Mouse (Mus musculus): ENCODE data around the gene Gm7534. TPM values are rescaled to one million over a fixed set of nuclear protein-coding genes. Genes with fewer than 3 reads are reported as not detected.

Gene Gm7534
- not detected in 2 replicates for polyA plus RNA-seq (2015; fragmentation: Nextera tagmentation; extraction: Ambion mirVana)

DNA sequence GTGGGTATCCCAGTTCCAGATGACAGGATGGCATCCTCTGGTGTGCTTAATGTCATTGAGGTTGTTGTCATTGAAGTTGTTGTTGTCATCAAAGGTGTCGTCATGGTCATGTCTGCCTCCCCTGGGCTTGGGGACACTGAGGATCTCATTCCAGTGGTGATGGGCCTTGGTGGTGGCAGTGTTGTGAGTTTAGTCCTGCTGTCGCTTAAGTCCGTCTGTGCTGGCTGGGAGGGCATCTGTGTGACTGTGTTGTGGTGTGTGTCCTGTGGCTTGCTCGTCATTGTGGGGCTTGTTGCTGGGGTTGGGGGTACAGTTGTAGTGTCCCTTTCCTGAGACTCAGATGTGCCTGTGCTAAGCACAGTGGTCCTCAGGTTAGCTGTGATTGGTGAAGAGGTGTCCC lies at the start of gene Gm7534:
Gm7534 (minus strand) TSS at position 101 of the 400 bp plus-strand sequence.
- H3K9ac ChIP-seq (ENCODE audit: low read length), result no peak within 1 kb of the TSS
- 89% methylated on average over 4 of the region's 4 CpGs for WGBS
- H3K4me2 ChIP-seq (ENCODE audit: low read depth, low read length), result no peak within 1 kb of the TSS
- no peak within 1 kb of the TSS for H3K4me3 ChIP-seq (replicated peaks; ENCODE audit: low read length)
- no peaks in the 10 kb centered on the region for H3K36me3 ChIP-seq (ENCODE audit: control insufficient read depth, insufficient read depth, low read length)
- H3K27me3 ChIP-seq (ENCODE audit: control insufficient read depth, insufficient read depth, low read length), result no peaks in the 10 kb centered on the region
- no peaks in the 10 kb centered on the region for H3K9me3 ChIP-seq (replicated peaks; ENCODE audit: control insufficient read depth, low read length)
- no peak for ATAC-seq (ENCODE audit: insufficient read depth, low FRiP score)
- H3K4me1 ChIP-seq (ENCODE audit: control insufficient read depth, insufficient read depth, low read length), result no peaks in the 10 kb centered on the region
- H3K27ac ChIP-seq (ENCODE audit: low read length), result no peak within 1 kb of the TSS

DNA sequence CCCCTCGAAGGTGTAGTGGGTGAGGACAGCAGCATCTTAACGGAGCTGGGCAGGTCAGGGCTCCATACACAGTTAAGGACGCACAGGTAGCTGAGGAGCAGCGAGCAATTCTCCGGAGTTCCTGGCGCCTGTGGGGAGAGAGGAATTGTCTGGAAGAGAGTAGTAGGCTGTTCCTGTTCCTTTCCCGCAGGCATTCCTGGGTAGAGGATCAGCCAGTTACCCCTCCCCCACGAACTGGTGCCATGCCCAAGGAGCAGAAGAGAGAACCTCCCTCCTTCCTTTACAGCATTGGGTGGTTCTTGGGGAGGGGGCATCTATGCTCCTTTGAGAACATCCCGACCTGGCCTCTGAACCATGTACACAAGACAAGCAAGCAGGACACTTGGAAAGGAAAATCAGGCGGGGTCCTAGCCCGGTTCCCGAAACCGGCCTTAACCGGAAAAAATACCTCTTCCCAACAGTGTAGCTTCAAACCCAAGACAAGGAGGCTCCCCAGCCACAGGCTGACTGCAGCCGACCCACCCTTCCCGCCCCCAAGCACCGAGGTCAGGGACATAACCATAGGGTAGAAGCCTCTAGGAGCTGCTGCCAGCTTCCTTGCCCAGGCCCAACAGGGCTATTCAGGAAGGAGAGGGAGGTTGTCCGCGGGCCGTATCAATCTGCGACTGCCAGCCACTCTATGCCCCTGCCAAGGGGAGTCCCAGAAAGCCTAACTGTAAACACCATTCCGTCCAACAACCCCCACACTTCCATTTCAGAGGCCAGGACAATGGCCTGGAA lies 49.5 kb upstream of the Gm7534 start:
- Histone ChIP-seq H3K27ac (ENCODE audit: low read length) (no peak overlapping the region), H3K9ac (ENCODE audit: low read length) (peak overlapping the region; percentile 71), H3K4me2 (ENCODE audit: low read depth, low read length) (peak overlapping the region; percentile 99), H3K4me1 (ENCODE audit: control insufficient read depth, insufficient read depth, low read length) (peaks cover 30% of the 10 kb centered on the region), H3K4me3 (replicated peaks; ENCODE audit: low read length) (peak overlapping the region; percentile 55), H3K27me3 (ENCODE audit: control insufficient read depth, insufficient read depth, low read length) (peaks cover 54% of the 10 kb centered on the region), H3K9me3 (replicated peaks; ENCODE audit: control insufficient read depth, low read length) (no peaks in the 10 kb centered on the region), H3K36me3 (ENCODE audit: control insufficient read depth, insufficient read depth, low read length) (no peaks in the 10 kb centered on the region)
- no peak for ATAC-seq (ENCODE audit: insufficient read depth, low FRiP score)
- 24% methylated on average over 22 of the region's 22 CpGs for WGBS

DNA sequence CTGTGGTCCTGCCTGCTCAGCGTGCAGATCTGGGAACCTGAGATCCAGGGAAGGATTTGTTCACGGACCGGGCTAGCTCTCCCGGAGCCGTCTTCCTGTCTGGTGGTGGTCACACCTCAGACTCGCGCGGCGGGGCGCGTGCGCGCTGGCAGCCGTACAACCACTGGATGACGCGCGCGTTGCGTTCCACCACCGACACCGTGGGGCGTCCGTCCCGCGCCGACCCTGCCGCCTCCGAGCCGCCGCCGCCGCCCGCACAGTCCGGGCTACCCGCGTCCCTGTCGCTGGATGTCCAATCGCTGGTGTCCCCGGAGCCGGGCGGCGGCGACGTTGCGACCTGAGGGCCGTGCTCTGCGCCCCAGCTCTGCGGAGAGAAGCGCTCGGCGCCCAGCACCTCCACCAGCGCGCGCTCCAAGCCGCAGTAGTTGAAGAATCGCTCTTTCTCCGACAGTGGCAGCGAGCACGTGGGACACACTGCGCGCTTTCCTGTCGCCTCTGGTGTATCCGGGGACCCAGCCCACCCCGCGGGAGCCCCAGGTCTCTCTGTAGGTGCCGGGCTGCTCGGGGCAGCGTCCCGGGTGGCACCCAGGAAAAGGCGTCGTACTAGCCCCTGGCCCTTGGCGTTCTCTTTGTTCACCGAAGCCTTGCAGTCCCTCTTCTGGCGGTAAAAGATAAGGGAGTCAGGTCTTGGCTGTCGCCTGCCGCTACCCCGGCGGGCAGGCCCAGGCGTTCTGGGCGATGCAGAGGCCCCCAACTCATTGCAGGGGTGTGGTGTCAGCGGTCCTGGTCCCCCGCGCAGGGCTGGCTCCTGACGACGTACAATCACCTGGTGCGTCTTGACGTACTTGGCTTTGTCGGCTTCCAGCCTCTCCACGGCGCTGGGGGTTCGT lies 48.7 kb upstream of the Gm7534 start:
- Histone ChIP-seq H3K4me3 (replicated peaks; ENCODE audit: low read length) (peak overlapping the region; percentile 55), H3K4me1 (ENCODE audit: control insufficient read depth, insufficient read depth, low read length) (peaks cover 30% of the 10 kb centered on the region), H3K36me3 (ENCODE audit: control insufficient read depth, insufficient read depth, low read length) (no peaks in the 10 kb centered on the region), H3K27ac (ENCODE audit: low read length) (no peak overlapping the region), H3K4me2 (ENCODE audit: low read depth, low read length) (peak overlapping the region; percentile 99), H3K9me3 (replicated peaks; ENCODE audit: control insufficient read depth, low read length) (no peaks in the 10 kb centered on the region), H3K9ac (ENCODE audit: low read length) (peak overlapping the region; percentile 71), H3K27me3 (ENCODE audit: control insufficient read depth, insufficient read depth, low read length) (peaks cover 62% of the 10 kb centered on the region)
- ATAC-seq (ENCODE audit: insufficient read depth, low FRiP score), result no peak
- WGBS, result 1% methylated on average over 91 of the region's 91 CpGs

DNA sequence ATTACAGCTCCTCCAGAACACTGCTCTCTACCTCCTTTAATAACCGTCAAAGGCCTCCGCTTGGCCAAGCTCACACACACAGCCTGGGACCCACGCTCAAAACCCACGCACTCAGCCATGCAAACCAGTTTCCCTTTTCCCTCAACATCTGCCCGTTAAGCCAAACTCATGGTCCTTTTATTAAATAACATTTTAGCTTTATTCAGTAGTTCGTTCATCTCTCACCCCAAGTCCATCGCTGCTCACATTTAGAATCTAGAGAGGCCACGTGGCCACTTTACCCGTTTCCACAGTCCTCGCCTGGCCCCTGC lies 48.1 kb upstream of the Gm7534 start:
- ATAC-seq (ENCODE audit: insufficient read depth, low FRiP score), result no peak
- Histone ChIP-seq H3K9ac (ENCODE audit: low read length) (peak overlapping the region; percentile 71), H3K27me3 (ENCODE audit: control insufficient read depth, insufficient read depth, low read length) (peaks cover 67% of the 10 kb centered on the region), H3K4me3 (replicated peaks; ENCODE audit: low read length) (peak overlapping the region; percentile 55), H3K4me1 (ENCODE audit: control insufficient read depth, insufficient read depth, low read length) (peaks cover 27% of the 10 kb centered on the region), H3K36me3 (ENCODE audit: control insufficient read depth, insufficient read depth, low read length) (no peaks in the 10 kb centered on the region), H3K9me3 (replicated peaks; ENCODE audit: control insufficient read depth, low read length) (no peaks in the 10 kb centered on the region), H3K27ac (ENCODE audit: low read length) (no peak overlapping the region), H3K4me2 (ENCODE audit: low read depth, low read length) (peak overlapping the region; percentile 99)
- 24% methylated on average over 10 of the region's 10 CpGs for WGBS

DNA sequence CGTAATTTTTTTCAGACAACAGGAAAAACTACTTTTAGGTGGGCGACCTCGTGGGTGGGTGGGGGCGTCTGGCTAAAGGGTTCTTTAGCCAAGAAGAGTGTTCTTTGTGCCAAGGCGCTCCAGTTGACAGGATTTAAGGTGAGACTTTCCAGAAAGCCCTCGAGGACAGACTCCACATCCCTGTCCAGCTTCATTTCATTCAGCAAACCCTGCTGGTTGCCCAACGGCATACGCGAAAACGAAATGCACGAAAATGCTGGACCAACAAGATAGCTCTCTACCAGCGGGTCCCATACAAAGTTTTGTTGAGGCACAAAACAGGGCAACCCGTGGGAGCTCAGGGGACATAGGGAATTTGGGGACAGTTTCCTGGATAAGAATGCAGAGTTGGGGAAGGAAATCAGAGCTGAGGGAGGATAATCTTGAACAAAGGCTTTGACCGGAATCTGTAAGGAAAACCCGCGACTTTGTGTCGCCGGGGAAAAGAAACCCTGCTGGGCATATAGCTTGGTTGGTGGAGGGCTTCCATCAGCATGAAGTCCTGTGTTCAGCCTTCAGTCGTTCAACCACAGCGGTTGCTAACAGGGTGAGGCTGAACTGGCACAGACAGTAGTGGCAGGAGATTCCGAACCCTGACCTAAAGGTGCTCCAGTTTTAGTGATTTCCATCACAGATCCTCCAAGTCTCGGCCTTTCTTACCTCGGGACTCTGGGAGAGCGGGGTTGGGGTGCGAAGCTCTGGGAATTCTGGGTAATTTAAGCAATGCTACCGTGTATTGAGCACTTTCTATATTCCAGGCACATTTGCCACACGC lies 47.5 kb upstream of the Gm7534 start:
- Histone ChIP-seq H3K27me3 (ENCODE audit: control insufficient read depth, insufficient read depth, low read length) (peaks cover 67% of the 10 kb centered on the region), H3K9ac (ENCODE audit: low read length) (peak overlapping the region; percentile 62), H3K9me3 (replicated peaks; ENCODE audit: control insufficient read depth, low read length) (no peaks in the 10 kb centered on the region), H3K4me3 (replicated peaks; ENCODE audit: low read length) (peak overlapping the region; percentile 55), H3K4me1 (ENCODE audit: control insufficient read depth, insufficient read depth, low read length) (peaks cover 30% of the 10 kb centered on the region), H3K4me2 (ENCODE audit: low read depth, low read length) (peak overlapping the region; percentile 99), H3K27ac (ENCODE audit: low read length) (no peak overlapping the region), H3K36me3 (ENCODE audit: control insufficient read depth, insufficient read depth, low read length) (no peaks in the 10 kb centered on the region)
- ATAC-seq (ENCODE audit: insufficient read depth, low FRiP score), result no peak
- 21% methylated on average over 27 of the region's 27 CpGs for WGBS

DNA sequence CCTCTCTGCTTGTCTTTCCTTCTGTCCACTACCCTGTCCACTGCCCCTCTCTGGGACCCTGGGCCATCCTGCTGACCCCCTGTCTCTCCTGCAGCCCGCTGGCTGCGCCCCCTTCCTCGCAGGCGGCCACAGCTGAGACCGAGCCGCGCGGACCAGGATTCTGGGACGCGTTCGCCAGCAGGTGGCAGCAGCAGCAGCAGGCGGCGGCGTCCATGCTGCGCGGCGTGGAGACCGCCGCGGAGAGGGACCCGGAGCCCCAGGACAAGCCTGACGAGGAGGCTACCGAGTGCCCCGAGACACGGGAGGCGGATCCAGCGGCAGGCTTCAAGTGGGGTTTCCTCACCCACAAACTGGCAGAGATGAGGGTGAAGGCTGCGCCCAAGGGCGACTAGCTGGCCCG lies 46.8 kb upstream of the Gm7534 start:
- ATAC-seq (ENCODE audit: insufficient read depth, low FRiP score), result peak; percentile 45; the same call in 1 of the 2 replicates
- no peaks in the 10 kb centered on the region for H3K36me3 ChIP-seq (ENCODE audit: control insufficient read depth, insufficient read depth, low read length)
- peak overlapping the region; percentile 85 for H3K4me2 ChIP-seq (ENCODE audit: low read depth, low read length)
- H3K9me3 ChIP-seq (replicated peaks; ENCODE audit: control insufficient read depth, low read length), result no peaks in the 10 kb centered on the region
- peaks cover 67% of the 10 kb centered on the region for H3K27me3 ChIP-seq (ENCODE audit: control insufficient read depth, insufficient read depth, low read length)
- H3K4me3 ChIP-seq (replicated peaks; ENCODE audit: low read length), result peak overlapping the region; percentile 44
- H3K4me1 ChIP-seq (ENCODE audit: control insufficient read depth, insufficient read depth, low read length), result peaks cover 33% of the 10 kb centered on the region
- 2% methylated on average over 30 of the region's 30 CpGs for WGBS
- H3K27ac ChIP-seq (ENCODE audit: low read length), result no peak overlapping the region
- peak overlapping the region; percentile 62 for H3K9ac ChIP-seq (ENCODE audit: low read length)

DNA sequence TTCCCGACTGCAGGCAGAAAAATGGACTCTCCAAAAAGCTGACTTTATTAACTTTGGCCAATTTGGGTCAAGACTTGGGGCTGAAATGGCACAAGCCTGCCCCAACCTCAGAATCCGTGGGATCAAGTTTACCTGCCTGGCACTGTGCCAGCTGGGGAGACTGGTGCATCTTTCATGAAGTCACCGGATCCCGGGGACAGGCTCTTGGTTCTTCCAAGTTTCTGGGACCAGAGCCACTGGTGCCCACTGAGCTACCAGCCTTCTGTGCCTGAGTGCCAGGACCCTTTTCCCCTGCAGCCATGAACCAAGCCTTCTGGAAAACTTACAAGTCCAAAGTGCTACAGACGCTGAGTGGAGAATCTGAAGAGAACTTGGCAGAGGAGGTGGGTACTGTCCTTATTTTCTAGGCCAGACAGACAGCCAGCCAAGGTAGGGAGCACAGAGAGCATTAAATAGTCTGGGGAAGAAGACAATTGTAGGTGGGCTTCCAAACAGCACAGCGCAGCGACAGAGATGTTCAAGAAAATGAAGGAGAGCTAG lies 44.0 kb upstream of the Gm7534 start, which contains the start of gene Gm30191:
Gm30191 (plus strand) TSS at position 217 of the 540 bp plus-strand sequence.
- Histone ChIP-seq H3K27ac (ENCODE audit: low read length) (no peak within 1 kb of the TSS), H3K9ac (ENCODE audit: low read length) (peak within 1 kb of the TSS; percentile 86), H3K36me3 (ENCODE audit: control insufficient read depth, insufficient read depth, low read length) (no peaks in the 10 kb centered on the region), H3K4me1 (ENCODE audit: control insufficient read depth, insufficient read depth, low read length) (peaks cover 27% of the 10 kb centered on the region), H3K27me3 (ENCODE audit: control insufficient read depth, insufficient read depth, low read length) (peaks cover 51% of the 10 kb centered on the region), H3K4me2 (ENCODE audit: low read depth, low read length) (peak within 1 kb of the TSS; percentile 95), H3K9me3 (replicated peaks; ENCODE audit: control insufficient read depth, low read length) (no peaks in the 10 kb centered on the region), H3K4me3 (replicated peaks; ENCODE audit: low read length) (peak within 1 kb of the TSS; percentile 87)
- no peak for ATAC-seq (ENCODE audit: insufficient read depth, low FRiP score)
- 72% methylated on average over 7 of the region's 7 CpGs for WGBS

DNA sequence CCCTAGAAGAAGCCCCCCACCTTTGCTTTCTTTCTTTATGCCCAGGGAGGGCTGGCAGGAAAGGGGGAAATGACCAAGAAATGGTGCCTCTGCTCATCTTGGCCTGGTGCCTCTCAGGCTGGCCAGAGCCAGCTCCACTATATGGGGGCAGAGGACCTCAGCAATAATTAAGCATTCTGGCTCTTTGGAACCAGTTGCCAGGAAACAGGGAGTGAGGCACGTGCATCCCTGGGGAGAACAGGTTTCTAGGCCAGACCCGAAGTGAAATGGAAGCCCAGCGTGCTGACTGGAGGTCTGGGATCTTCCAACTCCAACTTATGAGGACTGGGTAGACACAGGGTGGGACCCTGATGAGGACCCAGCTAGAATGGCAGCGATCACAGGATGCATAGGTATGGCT lies 43.5 kb upstream of the Gm7534 start:
- H3K4me2 ChIP-seq (ENCODE audit: low read depth, low read length), result no peak overlapping the region
- ATAC-seq (ENCODE audit: insufficient read depth, low FRiP score), result no peak

More for the DNA sequence above, 43.5 kb upstream of the Gm7534 start:
- Histone ChIP-seq H3K9me3 (replicated peaks; ENCODE audit: control insufficient read depth, low read length) (no peaks in the 10 kb centered on the region), H3K4me1 (ENCODE audit: control insufficient read depth, insufficient read depth, low read length) (peaks cover 22% of the 10 kb centered on the region), H3K9ac (ENCODE audit: low read length) (no peak overlapping the region), H3K27ac (ENCODE audit: low read length) (no peak overlapping the region), H3K27me3 (ENCODE audit: control insufficient read depth, insufficient read depth, low read length) (peaks cover 45% of the 10 kb centered on the region), H3K36me3 (ENCODE audit: control insufficient read depth, insufficient read depth, low read length) (no peaks in the 10 kb centered on the region), H3K4me3 (replicated peaks; ENCODE audit: low read length) (no peak overlapping the region)
- 58% methylated on average over 4 of the region's 4 CpGs for WGBS

Data from stomach, embryonic 16.5 days (tissue).